Mouse (Mus musculus): ENCODE data around the gene Tsku.

- no peak for TF ChIP-seq CHD2 (IDR thresholded peaks at IDR 0.05; ENCODE audit: low read depth, low read length)
- no peak for TF ChIP-seq ZC3H11A (IDR thresholded peaks at IDR 0.05; ENCODE audit: borderline replicate concordance, low read depth, low read length)
- no peak for TF ChIP-seq HCFC1 (IDR thresholded peaks at IDR 0.05; ENCODE audit: borderline replicate concordance, insufficient read depth, low read length)
- no peak for TF ChIP-seq ZNF384 (IDR thresholded peaks at IDR 0.05; ENCODE audit: low read depth, low read length)
These were observed 53.1 kb downstream of the Tsku start for GRCm38 (mm10) chr7:98307921-98308606.
